Mouse (Mus musculus): ENCODE measurements around the gene Psen2. TPM values are rescaled to one million over a fixed set of nuclear protein-coding genes. Genes with fewer than 3 reads are reported as not detected.

The Psen2 gene
- polyA plus RNA-seq, 1 experiment from 2014 or later: 7.9 TPM

GRCm38 (mm10) chr1:180191112-180191511 lies 72.1 kb downstream of the Psen2 start:
- Histone ChIP-seq H3K36me3 (replicated peaks) (no peaks in the 10 kb centered on the region), H3K27ac (no peak overlapping the region), H3K9ac (no peak overlapping the region), H3K27me3 (peaks cover 19% of the 10 kb centered on the region), H3K9me3 (no peaks in the 10 kb centered on the region), H3K4me3 (replicated peaks) (no peak overlapping the region), H3K4me2 (no peak overlapping the region), H3K4me1 (peaks cover 7% of the 10 kb centered on the region)
- 80% methylated on average over 8 of the region's 8 CpGs for WGBS
- ATAC-seq (ENCODE audit: low FRiP score): no peak

GRCm38 (mm10) chr1:180188951-180189350 lies 74.3 kb downstream of the Psen2 start:
- H3K9ac ChIP-seq: no peak overlapping the region
- H3K27ac ChIP-seq: no peak overlapping the region
- WGBS: 96% methylated on average over 4 of the region's 4 CpGs

GRCm38 (mm10) chr1:180186371-180186770 lies 76.9 kb downstream of the Psen2 start:
- Histone ChIP-seq H3K9ac (no peak overlapping the region), H3K9me3 (no peaks in the 10 kb centered on the region), H3K4me1 (no peaks in the 10 kb centered on the region), H3K27me3 (no peaks in the 10 kb centered on the region; the same call in 1 of the 2 replicates), H3K4me3 (replicated peaks) (no peak overlapping the region), H3K4me2 (no peak overlapping the region), H3K27ac (no peak overlapping the region), H3K36me3 (replicated peaks) (no peaks in the 10 kb centered on the region)
- 81% methylated on average over 3 of the region's 3 CpGs for WGBS
- no peak for ATAC-seq (ENCODE audit: low FRiP score)

More at GRCm38 (mm10) chr1:180188951-180189350, 74.3 kb downstream of the Psen2 start:
- H3K27me3 ChIP-seq: peaks cover 5% of the 10 kb centered on the region; the same call in 1 of the 2 replicates
- H3K4me3 ChIP-seq (replicated peaks): no peak overlapping the region
- no peaks in the 10 kb centered on the region for H3K36me3 ChIP-seq (replicated peaks)
- H3K4me1 ChIP-seq: no peaks in the 10 kb centered on the region
- H3K9me3 ChIP-seq: no peaks in the 10 kb centered on the region
- H3K4me2 ChIP-seq: no peak overlapping the region
- ATAC-seq (ENCODE audit: low FRiP score): no peak

- no peak overlapping the region for H3K27ac ChIP-seq
- no peaks in the 10 kb centered on the region for H3K4me1 ChIP-seq
- WGBS: 72% methylated on average over 5 of the region's 5 CpGs
- H3K36me3 ChIP-seq (replicated peaks): no peaks in the 10 kb centered on the region
- no peak overlapping the region for H3K4me2 ChIP-seq
- H3K4me3 ChIP-seq (replicated peaks): no peak overlapping the region
- H3K9ac ChIP-seq: no peak overlapping the region
- no peak for ATAC-seq (ENCODE audit: low FRiP score)
- no peaks in the 10 kb centered on the region for H3K9me3 ChIP-seq
- no peaks in the 10 kb centered on the region for H3K27me3 ChIP-seq
Measured at GRCm38 (mm10) chr1:180185877-180186276, 77.4 kb downstream of the Psen2 start.

- no peak overlapping the region for H3K27ac ChIP-seq
- H3K4me1 ChIP-seq: no peaks in the 10 kb centered on the region
- no peaks in the 10 kb centered on the region for H3K27me3 ChIP-seq
- H3K9me3 ChIP-seq: no peaks in the 10 kb centered on the region
- 62% methylated on average over 7 of the region's 7 CpGs for WGBS
- H3K36me3 ChIP-seq (replicated peaks): no peaks in the 10 kb centered on the region
- no peak overlapping the region for H3K4me3 ChIP-seq (replicated peaks)
- no peak for ATAC-seq (ENCODE audit: low FRiP score)
- no peak overlapping the region for H3K4me2 ChIP-seq
- no peak overlapping the region for H3K9ac ChIP-seq
Measured at GRCm38 (mm10) chr1:180184768-180185167, 78.5 kb downstream of the Psen2 start.

- Histone ChIP-seq H3K27me3 (no peaks in the 10 kb centered on the region), H3K4me1 (no peaks in the 10 kb centered on the region), H3K36me3 (replicated peaks) (no peaks in the 10 kb centered on the region), H3K4me2 (no peak overlapping the region), H3K9ac (no peak overlapping the region), H3K9me3 (no peaks in the 10 kb centered on the region), H3K4me3 (replicated peaks) (no peak overlapping the region), H3K27ac (no peak overlapping the region)
- ATAC-seq (ENCODE audit: low FRiP score): no peak
- 91% methylated on average over 6 of the region's 6 CpGs for WGBS
Measured at GRCm38 (mm10) chr1:180183525-180184159, 79.6 kb downstream of the Psen2 start.

- Histone ChIP-seq H3K27ac (no peak overlapping the region), H3K36me3 (replicated peaks) (no peaks in the 10 kb centered on the region), H3K4me2 (no peak overlapping the region), H3K27me3 (no peaks in the 10 kb centered on the region), H3K9ac (no peak overlapping the region), H3K4me1 (no peaks in the 10 kb centered on the region), H3K9me3 (no peaks in the 10 kb centered on the region), H3K4me3 (replicated peaks) (no peak overlapping the region)
- ATAC-seq (ENCODE audit: low FRiP score): no peak
- WGBS: 65% methylated on average over 3 of the region's 3 CpGs
Measured at GRCm38 (mm10) chr1:180182731-180183130, 80.5 kb downstream of the Psen2 start.

GRCm38 (mm10) chr1:180181966-180182319 lies 81.3 kb downstream of the Psen2 start:
- H3K36me3 ChIP-seq (replicated peaks): no peaks in the 10 kb centered on the region
- 89% methylated on average over 9 of the region's 9 CpGs for WGBS
- no peaks in the 10 kb centered on the region for H3K4me1 ChIP-seq
- no peak overlapping the region for H3K4me2 ChIP-seq
- no peak overlapping the region for H3K9ac ChIP-seq
- ATAC-seq (ENCODE audit: low FRiP score): no peak
- no peak overlapping the region for H3K4me3 ChIP-seq (replicated peaks)
- H3K9me3 ChIP-seq: no peaks in the 10 kb centered on the region
- no peak overlapping the region for H3K27ac ChIP-seq
- H3K27me3 ChIP-seq: no peaks in the 10 kb centered on the region

- WGBS: 89% methylated on average over 7 of the region's 7 CpGs
- no peak for ATAC-seq (ENCODE audit: low FRiP score)
Measured at GRCm38 (mm10) chr1:180181304-180181965, 81.8 kb downstream of the Psen2 start.

GRCm38 (mm10) chr1:180179840-180180239 lies 83.4 kb downstream of the Psen2 start:
- Histone ChIP-seq H3K36me3 (replicated peaks) (no peaks in the 10 kb centered on the region), H3K27me3 (no peaks in the 10 kb centered on the region), H3K27ac (no peak overlapping the region), H3K4me1 (no peaks in the 10 kb centered on the region), H3K4me2 (no peak overlapping the region), H3K9me3 (no peaks in the 10 kb centered on the region), H3K4me3 (replicated peaks) (no peak overlapping the region), H3K9ac (no peak overlapping the region)
- ATAC-seq (ENCODE audit: low FRiP score): no peak
- WGBS: 95% methylated on average over 2 of the region's 2 CpGs

More at GRCm38 (mm10) chr1:180181304-180181965, 81.8 kb downstream of the Psen2 start:
- Histone ChIP-seq H3K4me3 (replicated peaks) (no peak overlapping the region), H3K9me3 (no peaks in the 10 kb centered on the region), H3K27ac (no peak overlapping the region), H3K27me3 (no peaks in the 10 kb centered on the region), H3K9ac (no peak overlapping the region), H3K4me2 (no peak overlapping the region), H3K4me1 (no peaks in the 10 kb centered on the region), H3K36me3 (replicated peaks) (no peaks in the 10 kb centered on the region)

GRCm38 (mm10) chr1:180179100-180179499 lies 84.1 kb downstream of the Psen2 start:
- ATAC-seq (ENCODE audit: low FRiP score): no peak
- no peak overlapping the region for H3K4me2 ChIP-seq
- 93% methylated on average over 4 of the region's 4 CpGs for WGBS
- H3K9me3 ChIP-seq: no peaks in the 10 kb centered on the region
- H3K27me3 ChIP-seq: no peaks in the 10 kb centered on the region
- no peak overlapping the region for H3K27ac ChIP-seq
- H3K4me3 ChIP-seq (replicated peaks): no peak overlapping the region
- H3K9ac ChIP-seq: no peak overlapping the region
- H3K4me1 ChIP-seq: no peaks in the 10 kb centered on the region
- H3K36me3 ChIP-seq (replicated peaks): no peaks in the 10 kb centered on the region

GRCm38 (mm10) chr1:180178340-180178739 lies 84.9 kb downstream of the Psen2 start:
- Histone ChIP-seq H3K4me1 (no peaks in the 10 kb centered on the region), H3K4me2 (no peak overlapping the region), H3K9ac (no peak overlapping the region), H3K4me3 (replicated peaks) (no peak overlapping the region), H3K27me3 (no peaks in the 10 kb centered on the region), H3K27ac (no peak overlapping the region), H3K9me3 (no peaks in the 10 kb centered on the region), H3K36me3 (replicated peaks) (no peaks in the 10 kb centered on the region)
- WGBS: 93% methylated on average over 9 of the region's 9 CpGs
- no peak for ATAC-seq (ENCODE audit: low FRiP score)

All from forebrain, embryonic 12.5 days (tissue).